Mouse (Mus musculus): ENCODE measurements at regions not wholly inside any gene's neighbourhood (a gene's known extent, or its start where the extent isn't known, plus 50 kb on each side); places are given as distances from the start of the nearest gene placed in this dataset.
"Not testable (repeated sequence)": the region's sequence is repeated elsewhere in the genome, so short reads cannot be mapped to it uniquely, and the experiment has no call there.

GRCm38 (mm10) chr14:53075937-53076336 lies 580.4 kb upstream of the Olfr1507 start:
- not testable (repeated sequence) for ATAC-seq (ENCODE audit: insufficient number of reproducible peaks, low FRiP score, low TSS enrichment)

GRCm38 (mm10) chr14:53073126-53073525 lies 577.6 kb upstream of the Olfr1507 start:
- ATAC-seq (ENCODE audit: insufficient number of reproducible peaks, low FRiP score, low TSS enrichment), result not testable (repeated sequence)

- ATAC-seq (ENCODE audit: insufficient number of reproducible peaks, low FRiP score, low TSS enrichment), result not testable (repeated sequence)
These were observed 577.0 kb upstream of the Olfr1507 start for GRCm38 (mm10) chr14:53072502-53072901.

- ATAC-seq (ENCODE audit: insufficient number of reproducible peaks, low FRiP score, low TSS enrichment), result not testable (repeated sequence)
These were observed 558.9 kb upstream of the Olfr1507 start for GRCm38 (mm10) chr14:53054439-53054838.

DNA sequence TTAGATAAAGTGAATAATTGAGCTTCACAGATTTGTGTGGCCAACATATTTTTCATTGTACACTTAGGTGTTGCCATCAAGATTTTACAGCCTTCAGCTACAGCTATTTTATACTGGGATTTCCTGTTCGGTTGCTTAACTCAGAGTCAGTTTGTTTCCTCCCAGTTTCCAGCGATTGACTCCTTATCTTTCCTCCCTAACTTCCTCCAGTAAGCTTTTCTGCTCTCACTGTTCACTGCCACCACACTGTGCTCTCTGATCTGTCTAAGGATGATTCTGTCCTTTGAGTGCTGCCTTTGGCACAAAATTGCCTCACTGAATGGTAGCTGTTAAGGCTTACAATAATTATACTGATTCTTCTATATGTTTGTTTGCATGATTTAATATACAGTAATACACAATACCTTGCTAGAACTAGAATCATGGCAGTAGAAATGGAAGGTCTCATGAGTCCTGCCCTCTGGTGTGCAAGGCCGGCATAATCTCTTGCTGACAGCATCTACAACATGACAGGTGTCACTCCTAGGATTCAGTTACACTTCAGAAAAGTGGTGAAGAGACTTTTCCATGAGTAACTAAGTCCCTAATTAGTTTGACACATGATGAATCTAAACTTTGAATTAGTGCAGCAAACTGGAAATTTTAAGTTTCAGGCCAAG lies 558.0 kb upstream of the Olfr1507 start:
- not testable (repeated sequence) for ATAC-seq (ENCODE audit: insufficient number of reproducible peaks, low FRiP score, low TSS enrichment)

- ATAC-seq (ENCODE audit: insufficient number of reproducible peaks, low FRiP score, low TSS enrichment), result not testable (repeated sequence)
These were observed 552.1 kb upstream of the Olfr1507 start for GRCm38 (mm10) chr14:53047683-53048082.

DNA sequence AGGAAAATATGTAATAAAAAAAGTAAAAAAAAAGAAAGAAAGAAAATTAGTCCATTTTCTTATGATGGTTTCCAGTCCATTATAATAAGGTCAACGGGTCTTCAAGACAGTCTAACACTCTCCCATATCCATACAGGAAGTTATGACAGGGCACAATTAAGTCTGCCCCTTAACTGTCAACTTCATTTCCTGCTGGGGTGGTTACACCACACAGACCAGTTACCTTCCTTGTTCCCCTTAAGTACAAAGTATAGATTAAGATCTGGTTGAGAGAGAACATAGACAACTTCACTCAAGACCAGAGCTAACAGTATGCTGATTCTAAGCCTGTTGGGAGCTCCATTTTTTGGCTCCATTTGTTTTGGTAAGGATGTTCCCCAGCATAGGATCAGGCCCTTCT lies 551.4 kb upstream of the Olfr1507 start:
- not testable (repeated sequence) for ATAC-seq (ENCODE audit: insufficient number of reproducible peaks, low FRiP score, low TSS enrichment)

DNA sequence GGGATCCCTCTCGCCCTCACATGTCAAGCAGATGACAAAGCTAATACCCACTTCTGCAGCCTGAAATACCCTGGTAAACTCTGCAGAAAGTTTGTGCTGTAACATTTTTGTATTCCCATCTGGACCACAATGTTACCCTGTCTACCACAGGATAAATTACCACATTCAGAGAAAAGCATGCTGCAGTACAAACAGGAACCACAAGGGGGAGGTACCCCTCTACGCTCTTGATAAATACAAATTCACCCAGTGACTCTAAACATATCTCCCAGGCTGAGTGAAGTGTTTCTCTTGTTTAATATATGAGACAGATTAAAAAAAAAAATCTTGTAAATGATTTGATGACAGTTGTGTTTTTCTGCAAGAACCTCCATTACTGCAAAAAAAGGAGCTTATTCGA lies 549.8 kb upstream of the Olfr1507 start:
- not testable (repeated sequence) for ATAC-seq (ENCODE audit: insufficient number of reproducible peaks, low FRiP score, low TSS enrichment)

DNA sequence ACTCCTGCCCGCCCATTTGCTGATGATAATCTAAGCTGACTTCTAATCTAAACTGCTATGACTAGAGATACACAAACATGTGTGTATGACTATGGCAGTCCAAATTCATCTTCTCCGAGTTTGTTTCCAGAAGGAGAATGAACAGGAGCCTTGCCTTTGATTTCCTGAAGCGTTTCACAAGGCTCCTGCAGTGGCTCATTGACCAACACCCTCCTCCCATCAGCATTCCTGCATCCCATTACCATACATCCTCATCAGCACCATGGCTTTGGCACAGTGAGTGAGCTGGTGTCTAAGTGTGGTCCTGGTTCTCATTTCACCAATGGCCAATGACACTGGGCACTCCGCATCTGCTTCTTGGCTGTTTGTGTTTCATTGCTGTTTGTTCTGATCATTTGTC lies 548.6 kb upstream of the Olfr1507 start:
- not testable (repeated sequence) for ATAC-seq (ENCODE audit: insufficient number of reproducible peaks, low FRiP score, low TSS enrichment)

- not testable (repeated sequence) for ATAC-seq (ENCODE audit: insufficient number of reproducible peaks, low FRiP score, low TSS enrichment)
These were observed 546.5 kb upstream of the Olfr1507 start for GRCm38 (mm10) chr14:53042016-53042415.

- ATAC-seq (ENCODE audit: insufficient number of reproducible peaks, low FRiP score, low TSS enrichment), result not testable (repeated sequence)
These were observed 543.9 kb upstream of the Olfr1507 start for GRCm38 (mm10) chr14:53039475-53039874.

DNA sequence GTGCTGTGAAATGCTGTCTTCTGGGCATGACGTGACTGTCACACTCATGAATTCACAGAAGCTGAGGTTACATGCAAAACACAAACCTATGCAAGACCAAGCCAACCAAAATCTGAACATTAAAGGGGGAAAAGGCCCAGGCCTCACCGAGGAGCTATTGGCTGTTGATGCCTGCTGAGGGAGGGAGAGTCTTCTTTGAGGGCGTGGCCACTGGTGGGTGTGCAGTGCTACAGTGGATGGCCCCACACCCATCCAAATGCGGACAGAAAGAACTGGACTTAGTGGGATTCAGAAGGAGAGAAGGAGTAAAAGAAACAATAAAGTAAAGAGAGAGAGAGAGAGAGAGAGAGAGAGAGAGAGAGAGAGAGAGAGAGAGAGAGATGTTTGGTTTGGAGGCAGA lies 539.4 kb upstream of the Olfr1507 start:
- ATAC-seq (ENCODE audit: insufficient number of reproducible peaks, low FRiP score, low TSS enrichment), result not testable (repeated sequence)

DNA sequence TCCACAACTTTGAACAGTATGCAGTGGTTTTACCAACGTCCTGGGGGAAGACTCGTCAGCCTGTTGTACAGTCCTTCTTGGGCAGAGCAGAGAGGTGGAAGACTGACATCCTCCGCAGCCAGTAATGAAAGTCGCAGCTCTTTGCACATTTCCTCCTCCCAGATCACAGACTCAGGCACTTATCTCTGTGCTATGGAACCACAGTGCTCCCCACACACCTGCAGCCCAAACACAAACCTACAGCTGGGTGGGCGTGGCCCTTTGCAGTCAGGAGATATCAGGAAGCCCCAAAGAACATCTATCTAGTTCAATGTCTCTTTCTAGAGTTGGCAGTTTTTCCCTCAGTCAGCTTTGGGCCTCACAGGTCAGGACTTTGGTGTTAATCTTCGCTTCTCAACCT lies 537.7 kb upstream of the Olfr1507 start:
- not testable (repeated sequence) for ATAC-seq (ENCODE audit: insufficient number of reproducible peaks, low FRiP score, low TSS enrichment)

DNA sequence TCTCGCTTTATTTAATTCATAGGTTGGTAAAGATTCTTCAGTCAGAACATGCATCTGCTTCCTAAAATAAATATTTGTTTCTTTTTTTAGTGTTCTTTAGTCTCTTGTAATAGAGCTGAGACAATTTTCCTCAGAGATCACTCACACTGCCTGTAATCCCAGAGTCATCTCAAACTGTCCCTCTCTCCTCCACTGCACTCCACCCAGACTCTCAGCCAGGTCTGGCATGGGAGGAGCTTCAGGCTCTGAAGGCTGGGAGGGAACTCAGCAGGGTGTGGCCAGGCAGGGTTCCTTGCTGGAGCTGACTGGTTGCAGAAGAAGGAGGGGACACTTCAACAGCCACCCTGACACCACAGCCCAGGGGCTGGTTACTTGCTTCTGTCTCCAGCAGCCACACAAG lies 536.9 kb upstream of the Olfr1507 start:
- not testable (repeated sequence) for ATAC-seq (ENCODE audit: insufficient number of reproducible peaks, low FRiP score, low TSS enrichment)

DNA sequence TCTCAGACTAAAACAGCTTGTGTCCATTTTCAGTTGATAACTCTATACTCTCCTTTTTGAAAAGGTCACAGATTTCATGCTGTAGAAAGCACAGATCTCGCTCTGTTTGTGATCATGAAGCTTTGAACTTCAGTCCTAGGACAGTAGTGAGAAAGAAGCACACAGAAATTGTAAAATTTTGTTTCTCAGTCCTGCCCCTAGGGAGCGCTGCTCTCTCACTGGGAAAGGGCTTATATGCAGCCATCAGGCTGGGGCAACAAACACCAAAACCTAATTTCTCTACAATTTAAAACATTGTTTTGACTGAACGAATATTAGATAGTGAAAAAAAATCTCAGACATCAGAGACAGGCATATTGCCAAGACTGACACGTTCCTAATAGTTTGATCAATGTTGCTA lies 534.7 kb upstream of the Olfr1507 start:
- not testable (repeated sequence) for ATAC-seq (ENCODE audit: insufficient number of reproducible peaks, low FRiP score, low TSS enrichment)

- not testable (repeated sequence) for ATAC-seq (ENCODE audit: insufficient number of reproducible peaks, low FRiP score, low TSS enrichment)
These were observed 531.4 kb upstream of the Olfr1507 start for GRCm38 (mm10) chr14:53026958-53027357.

- ATAC-seq (ENCODE audit: insufficient number of reproducible peaks, low FRiP score, low TSS enrichment), result not testable (repeated sequence)
These were observed 524.6 kb upstream of the Olfr1507 start for GRCm38 (mm10) chr14:53020152-53020551.

DNA sequence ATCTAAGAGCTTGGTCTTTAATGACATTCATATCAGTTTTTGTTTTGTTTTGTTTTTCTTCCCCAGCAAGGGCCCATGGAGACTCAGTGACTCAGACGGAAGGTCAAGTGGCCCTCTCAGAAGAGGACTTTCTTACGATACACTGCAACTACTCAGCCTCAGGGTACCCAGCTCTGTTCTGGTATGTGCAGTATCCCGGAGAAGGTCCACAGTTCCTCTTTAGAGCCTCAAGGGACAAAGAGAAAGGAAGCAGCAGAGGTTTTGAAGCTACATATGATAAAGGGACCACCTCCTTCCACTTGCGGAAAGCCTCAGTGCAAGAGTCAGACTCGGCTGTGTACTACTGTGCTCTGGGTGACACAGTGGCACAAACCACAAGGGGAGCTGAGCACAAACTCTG lies 512.2 kb upstream of the Olfr1507 start:
- not testable (repeated sequence) for ATAC-seq (ENCODE audit: insufficient number of reproducible peaks, low FRiP score, low TSS enrichment)

DNA sequence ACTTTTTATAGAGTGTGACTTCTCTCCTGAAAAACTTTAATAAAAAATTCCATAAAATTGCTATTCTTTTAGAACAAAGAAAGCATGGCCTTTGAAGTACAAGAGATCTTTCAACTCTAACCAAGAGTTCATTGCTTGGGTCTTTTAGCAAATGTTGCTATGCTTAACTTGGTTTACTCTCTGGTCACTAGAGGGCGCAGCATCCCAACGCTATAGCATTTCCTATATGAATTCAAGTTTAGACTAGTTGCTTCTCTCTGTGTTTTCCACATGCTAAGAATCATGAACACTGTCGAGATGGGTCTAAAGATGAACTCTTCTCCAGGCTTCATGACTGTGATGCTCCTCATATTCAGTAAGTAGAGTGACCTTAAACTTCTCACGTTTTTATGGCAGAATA lies 511.8 kb upstream of the Olfr1507 start:
- ATAC-seq (ENCODE audit: insufficient number of reproducible peaks, low FRiP score, low TSS enrichment), result not testable (repeated sequence)

DNA sequence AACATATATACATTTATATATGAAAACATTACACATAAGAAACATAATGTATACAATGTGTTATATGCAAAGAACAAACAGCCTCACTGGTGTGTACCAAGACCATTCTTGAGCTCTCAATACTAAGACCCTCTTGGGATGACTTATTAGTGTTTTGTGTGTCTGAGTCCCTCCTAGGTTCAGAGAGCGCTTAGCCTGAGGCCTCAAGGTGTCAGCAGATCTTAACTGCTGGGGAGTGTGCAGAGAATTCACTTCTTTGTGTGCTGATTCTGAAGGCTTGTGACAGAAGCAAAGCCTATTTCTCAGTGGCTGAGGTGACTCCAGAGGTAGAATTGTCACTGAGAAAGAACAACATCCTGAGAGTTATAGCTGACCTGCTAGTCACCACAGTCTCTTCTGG lies 505.7 kb upstream of the Olfr1507 start:
- not testable (repeated sequence) for ATAC-seq (ENCODE audit: insufficient number of reproducible peaks, low FRiP score, low TSS enrichment)

GRCm38 (mm10) chr14:52992106-52992760 lies 496.7 kb upstream of the Olfr1507 start:
- not testable (repeated sequence) for ATAC-seq (ENCODE audit: insufficient number of reproducible peaks, low FRiP score, low TSS enrichment)

- not testable (repeated sequence) for ATAC-seq (ENCODE audit: insufficient number of reproducible peaks, low FRiP score, low TSS enrichment)
These were observed 495.7 kb upstream of the Olfr1507 start for GRCm38 (mm10) chr14:52991328-52991665.
